Mouse (Mus musculus) cortical plate, adult 2 months (tissue): ENCODE measurements at regions not wholly inside any gene's neighbourhood (a gene's known extent, or its start where the extent isn't known, plus 50 kb on each side); places are given as distances from the start of the nearest gene placed in this dataset.

ENCODE experiments used
- H3K27ac ChIP-seq: fragments of 200-500 bp; 2 replicates; pipeline ENCODE4 v1.5.1; 2012; ENCODE audit warnings: low read length, control low read depth, inconsistent platforms; ENCODE audit not compliant: insufficient read depth
- H3K4me1 ChIP-seq: fragments of 200-500 bp; 2 replicates; pipeline ENCODE4 v1.6.1; 2011; ENCODE audit warnings: low read length; ENCODE audit not compliant: control insufficient read depth, insufficient read depth
- H3K4me3 ChIP-seq: fragments of 200-500 bp; 2 replicates; pipeline ENCODE4 v1.5.1; 2011; ENCODE audit warnings: mild to moderate bottlenecking, low read length, control low read depth; ENCODE audit not compliant: insufficient read depth
- CTCF ChIP-seq: fragments of 200-500 bp; IDR thresholded peaks from 2 replicates; pipeline ENCODE4 v1.5.1; 2011; ENCODE audit warnings: mild to moderate bottlenecking, control low read depth, low read length; ENCODE audit not compliant: insufficient read depth; ENCODE audit errors: extremely low read depth
- POLR2A ChIP-seq: fragments of 200-500 bp; IDR thresholded peaks from 2 replicates; pipeline ENCODE4 v1.6.1; 2011; ENCODE audit warnings: mild to moderate bottlenecking, low read length, control low read depth; ENCODE audit not compliant: insufficient read depth; ENCODE audit errors: extremely low read depth

- TF ChIP-seq CTCF = no peak
- TF ChIP-seq POLR2A = no peak
- Histone ChIP-seq H3K27ac (no peak overlapping the region), H3K4me3 (no peak overlapping the region), H3K4me1 (no peaks in the 10 kb centered on the region)
Measured at GRCm38 (mm10) chr14:71532074-71532659, 932.5 kb upstream of the Fam160b2 start.

- Histone ChIP-seq H3K4me3 (no peak overlapping the region), H3K4me1 (no peaks in the 10 kb centered on the region), H3K27ac (no peak overlapping the region)
- TF ChIP-seq CTCF = no peak
- no peak for TF ChIP-seq POLR2A
Measured at GRCm38 (mm10) chr14:71531298-71531697, 931.7 kb upstream of the Fam160b2 start.

DNA sequence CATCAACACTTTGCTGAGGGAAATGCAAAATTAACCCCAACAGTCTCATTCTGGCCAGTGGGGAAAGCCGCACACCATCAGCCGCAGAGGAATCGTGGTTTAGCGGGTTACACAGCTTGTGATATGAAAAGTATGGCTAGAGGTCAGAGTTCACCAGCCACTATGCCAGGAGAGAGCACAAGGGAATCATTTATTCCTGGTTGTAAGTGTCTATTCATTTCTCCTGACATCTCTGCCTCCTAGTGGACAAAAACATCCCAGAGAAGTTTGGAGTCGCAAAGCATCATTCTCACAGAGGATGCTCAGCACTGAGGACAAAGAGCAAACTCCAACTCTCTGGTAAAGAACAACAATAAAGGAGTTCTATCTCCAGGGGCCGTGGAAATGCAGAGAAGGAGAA is 930.8 kb upstream of the Fam160b2 start:
- TF ChIP-seq CTCF = 0 out of 2 replicates have a peak, but pooled peaks have one; percentile 19
- no peak for TF ChIP-seq POLR2A
- no peaks in the 10 kb centered on the region for H3K4me1 ChIP-seq
- H3K27ac ChIP-seq = no peak overlapping the region
- no peak overlapping the region for H3K4me3 ChIP-seq

- no peak overlapping the region for H3K27ac ChIP-seq
- no peaks in the 10 kb centered on the region for H3K4me1 ChIP-seq
- TF ChIP-seq POLR2A (no peak), CTCF (no peak)
- H3K4me3 ChIP-seq = no peak overlapping the region
Measured at GRCm38 (mm10) chr14:71518541-71518940, 918.9 kb upstream of the Fam160b2 start.

- Histone ChIP-seq H3K4me3 (no peak overlapping the region), H3K27ac (no peak overlapping the region), H3K4me1 (no peaks in the 10 kb centered on the region)
- TF ChIP-seq POLR2A = no peak
- TF ChIP-seq CTCF = no peak
Measured at GRCm38 (mm10) chr14:71500851-71501250, 901.2 kb upstream of the Fam160b2 start.

GRCm38 (mm10) chr14:71491201-71491600 is 891.6 kb upstream of the Fam160b2 start:
- no peak overlapping the region for H3K4me3 ChIP-seq
- TF ChIP-seq CTCF (no peak), POLR2A (no peak)
- no peak overlapping the region for H3K27ac ChIP-seq
- H3K4me1 ChIP-seq = no peaks in the 10 kb centered on the region

- no peak overlapping the region for H3K4me3 ChIP-seq
- H3K4me1 ChIP-seq = no peaks in the 10 kb centered on the region
- no peak overlapping the region for H3K27ac ChIP-seq
- TF ChIP-seq CTCF = no peak
- TF ChIP-seq POLR2A = no peak
Measured at GRCm38 (mm10) chr14:71486176-71486970, 886.7 kb upstream of the Fam160b2 start.

- TF ChIP-seq CTCF (peak; percentile 52), POLR2A (no peak)
- H3K4me1 ChIP-seq = no peaks in the 10 kb centered on the region
Measured at GRCm38 (mm10) chr14:71475656-71476055, 876.0 kb upstream of the Fam160b2 start.

DNA sequence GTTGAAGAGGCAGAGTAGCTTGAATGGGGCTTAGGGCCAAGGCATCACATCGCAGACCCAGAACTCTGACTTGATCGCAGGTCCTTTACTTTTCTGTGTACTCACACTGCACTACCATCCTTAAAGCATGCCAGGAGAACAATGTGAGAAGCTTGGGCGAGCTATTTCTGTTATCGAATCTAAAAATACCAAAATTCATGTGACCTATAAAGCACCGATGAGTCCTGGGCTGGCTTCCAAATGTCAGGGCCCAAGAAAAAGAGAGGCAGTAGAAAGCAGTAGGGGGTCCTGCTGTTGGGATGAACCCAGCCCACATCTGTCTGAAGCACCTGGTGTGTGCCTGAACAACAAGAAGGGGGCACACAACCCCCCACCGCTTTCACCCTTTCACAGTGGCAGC is 874.3 kb upstream of the Fam160b2 start:
- Histone ChIP-seq H3K4me1 (no peaks in the 10 kb centered on the region), H3K27ac (no peak overlapping the region), H3K4me3 (no peak overlapping the region)
- no peak for TF ChIP-seq POLR2A
- no peak for TF ChIP-seq CTCF

More at GRCm38 (mm10) chr14:71475656-71476055, 876.0 kb upstream of the Fam160b2 start:
- Histone ChIP-seq H3K27ac (no peak overlapping the region), H3K4me3 (no peak overlapping the region)

DNA sequence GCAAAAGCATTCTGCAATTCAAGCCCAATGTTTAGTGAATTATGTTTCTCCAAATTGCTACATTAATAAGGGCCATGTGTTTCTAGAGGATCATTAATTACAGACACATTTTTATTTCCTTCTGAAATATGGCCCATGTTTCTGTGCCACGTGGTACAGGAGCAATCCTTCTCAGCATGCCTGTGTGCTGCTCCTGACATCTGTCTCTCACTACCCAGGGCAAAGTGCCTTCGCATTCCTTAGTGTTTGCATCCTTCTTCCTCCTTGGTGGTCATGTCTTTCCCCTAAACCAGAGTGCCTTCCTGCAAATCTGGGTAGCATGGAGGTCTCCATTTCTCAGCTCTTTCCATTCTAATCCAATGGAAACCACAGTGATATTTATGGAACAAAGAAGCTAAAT is 832.7 kb upstream of the Fam160b2 start:
- H3K4me1 ChIP-seq = no peaks in the 10 kb centered on the region
- TF ChIP-seq POLR2A (no peak), CTCF (no peak)
- H3K4me3 ChIP-seq = no peak overlapping the region
- no peak overlapping the region for H3K27ac ChIP-seq
